Mouse (Mus musculus) retina, adult 2 months (tissue): ENCODE data around the gene Kmt2e.

ENCODE experiments used
- DNase-seq: peaks from one replicate; pipeline ENCODE4 v3.0.0-alpha.2; 2012; ENCODE audit warnings: low read depth, low spot score

Gene Kmt2e

DNA sequence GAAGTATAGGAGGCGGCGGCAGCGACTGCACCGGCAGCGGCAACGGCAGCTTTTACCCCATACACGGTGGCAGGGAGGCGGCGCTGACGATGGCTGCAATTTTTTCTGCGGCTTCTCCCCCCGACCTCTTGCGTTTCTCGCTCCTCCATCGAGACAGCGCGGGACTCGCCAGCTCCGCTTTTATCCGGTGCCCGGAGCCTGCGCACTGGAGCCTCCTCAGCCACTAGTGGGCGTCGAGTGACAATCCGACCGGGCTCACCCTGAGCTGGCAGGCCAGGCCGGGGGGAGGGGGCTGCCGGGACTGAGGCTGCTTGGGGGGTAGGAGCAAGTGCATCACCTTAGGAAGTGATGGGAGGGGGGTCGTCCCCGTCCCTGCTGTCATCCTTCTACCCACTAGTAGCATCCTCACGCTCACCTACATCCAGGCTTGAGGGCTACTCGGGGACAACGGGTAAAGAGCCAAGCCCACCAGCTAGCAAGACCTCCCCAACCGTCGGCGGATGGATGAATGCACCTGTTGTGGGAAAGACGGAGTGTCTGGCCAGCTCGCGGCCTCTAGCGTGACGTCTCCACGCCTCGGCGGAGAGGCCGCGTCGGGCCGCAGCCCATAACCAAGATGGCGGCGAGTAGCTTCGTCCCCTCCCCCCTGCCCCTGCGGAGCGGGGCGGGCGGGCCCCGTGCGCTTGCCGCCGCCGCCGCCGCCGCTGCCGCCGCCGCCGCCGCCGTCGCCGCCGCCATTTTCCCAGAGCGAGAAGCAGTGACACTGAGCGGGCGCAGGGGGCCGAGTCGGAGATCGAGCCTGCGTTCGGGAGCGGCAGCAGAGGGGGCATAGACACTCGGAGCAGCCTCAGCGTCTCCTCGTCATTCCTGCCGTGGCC lies at the start of gene Kmt2e:
TSS of gene Kmt2e (plus strand) at position 722 of the 878 bp plus-strand sequence.
- DNase-seq: peak; percentile 81

GRCm38 (mm10) chr5:23385136-23385535 lies 49.1 kb upstream of the Kmt2e start:
- DNase-seq: no peak

DNA sequence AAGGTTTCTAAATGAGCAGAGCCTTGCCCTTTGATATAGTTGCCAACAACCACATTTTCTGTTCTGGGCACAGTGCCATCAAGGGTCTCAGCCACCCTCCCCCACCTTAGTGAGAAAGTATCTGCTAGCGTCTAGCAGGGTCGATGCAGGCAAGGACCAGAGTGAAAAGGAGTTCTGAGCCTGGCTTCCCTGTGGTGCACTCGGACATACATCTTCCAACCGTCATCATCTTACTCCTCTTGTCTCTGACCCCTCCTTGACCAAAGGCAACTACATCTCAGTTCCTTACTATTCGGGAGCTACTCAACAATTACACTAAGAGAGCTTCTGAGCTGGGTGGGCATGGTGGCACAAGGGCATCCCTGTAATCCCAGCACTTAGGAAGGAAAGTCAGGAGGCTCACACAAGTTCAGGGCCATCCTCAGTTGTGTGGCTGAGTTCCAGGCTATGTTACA lies 48.5 kb upstream of the Kmt2e start:
- DNase-seq: no peak

- no peak for DNase-seq
Measured at GRCm38 (mm10) chr5:23386562-23387312, 47.5 kb upstream of the Kmt2e start.

GRCm38 (mm10) chr5:23387313-23387666 lies 47.0 kb upstream of the Kmt2e start:
- DNase-seq: no peak

GRCm38 (mm10) chr5:23388091-23388490 lies 46.1 kb upstream of the Kmt2e start:
- no peak for DNase-seq

DNA sequence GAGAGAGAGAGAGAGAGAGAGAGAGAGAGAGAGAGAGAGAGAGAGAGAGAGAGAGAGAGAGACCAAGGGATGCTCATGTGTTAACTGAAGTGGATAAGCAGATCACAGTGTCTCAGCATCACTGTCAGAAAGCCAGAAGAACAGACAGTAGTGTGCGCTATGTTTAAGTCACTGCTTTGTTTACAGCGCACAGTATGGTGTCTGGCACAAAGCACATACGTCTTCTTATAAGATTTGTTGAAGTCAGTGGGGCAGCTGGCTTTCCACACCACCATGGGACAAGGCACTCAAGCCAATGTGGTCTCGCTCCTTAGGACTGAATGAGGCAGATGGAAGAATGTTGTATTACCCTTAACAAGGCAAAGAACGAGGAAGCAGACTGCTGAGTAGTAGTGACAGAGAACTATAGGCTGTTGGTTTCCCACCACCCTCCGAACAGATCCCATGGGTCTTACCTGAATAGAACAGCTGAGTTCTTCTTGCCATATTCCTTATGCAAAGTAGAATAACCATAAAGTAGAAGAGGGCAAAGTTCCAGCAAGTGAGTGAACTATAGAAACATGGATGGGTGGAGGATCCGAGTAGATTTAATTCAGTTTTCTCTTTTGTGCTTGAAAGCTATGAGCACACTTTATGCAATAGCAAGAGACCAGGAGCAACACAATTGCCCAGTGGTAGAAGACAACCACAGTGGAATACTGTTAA lies 44.5 kb upstream of the Kmt2e start:
- no peak for DNase-seq

GRCm38 (mm10) chr5:23391714-23392113 lies 42.5 kb upstream of the Kmt2e start:
- DNase-seq: no peak

GRCm38 (mm10) chr5:23393870-23394269 lies 40.4 kb upstream of the Kmt2e start:
- no peak for DNase-seq

GRCm38 (mm10) chr5:23394366-23395145 lies 39.7 kb upstream of the Kmt2e start:
- DNase-seq: no peak

GRCm38 (mm10) chr5:23395721-23396120 lies 38.5 kb upstream of the Kmt2e start:
- DNase-seq: no peak

- DNase-seq: no peak
Measured at GRCm38 (mm10) chr5:23396756-23397155, 37.5 kb upstream of the Kmt2e start.

GRCm38 (mm10) chr5:23400156-23400555 lies 34.1 kb upstream of the Kmt2e start:
- no peak for DNase-seq

DNA sequence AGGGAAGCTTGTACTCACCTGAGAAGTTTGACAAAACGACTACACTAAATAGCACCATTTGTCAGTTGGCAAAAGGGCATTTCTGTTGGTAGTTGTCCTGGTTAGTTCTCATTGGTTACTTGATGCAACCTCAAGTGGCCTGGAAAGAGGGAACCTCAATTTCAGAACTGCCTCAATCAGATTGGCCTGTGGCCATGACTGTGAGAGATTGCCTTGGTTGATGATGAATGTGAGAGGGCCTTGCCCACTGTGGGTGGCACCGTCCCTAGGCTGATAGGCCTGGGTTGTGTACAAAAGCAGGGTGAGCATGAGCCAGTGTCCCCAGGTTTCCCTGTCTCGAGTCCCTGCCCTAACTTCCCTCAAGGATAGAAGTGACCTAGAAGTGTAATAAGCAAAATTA lies 33.4 kb upstream of the Kmt2e start:
- no peak for DNase-seq

- no peak for DNase-seq
Measured at GRCm38 (mm10) chr5:23401368-23401767, 32.9 kb upstream of the Kmt2e start.

DNA sequence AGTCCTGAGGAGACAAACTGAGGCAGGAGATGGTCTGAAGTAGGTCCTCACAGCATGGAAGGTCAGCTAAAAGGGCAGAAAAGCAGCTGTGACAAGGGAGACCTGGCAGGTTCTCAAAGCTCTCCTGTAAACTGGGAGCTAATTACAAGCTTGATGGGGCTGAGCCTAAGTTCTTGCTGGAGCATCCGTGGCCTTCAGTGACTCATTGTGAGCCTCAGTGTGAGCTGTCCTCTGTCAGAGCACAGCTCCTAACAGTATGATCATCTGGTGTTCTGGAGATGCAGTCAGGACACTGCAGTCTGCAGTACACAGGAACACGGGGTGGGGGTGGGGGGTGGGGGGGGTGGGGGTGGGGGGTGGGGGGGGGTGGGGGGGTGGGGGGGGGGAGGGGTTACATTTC lies 32.2 kb upstream of the Kmt2e start:
- no peak for DNase-seq

DNA sequence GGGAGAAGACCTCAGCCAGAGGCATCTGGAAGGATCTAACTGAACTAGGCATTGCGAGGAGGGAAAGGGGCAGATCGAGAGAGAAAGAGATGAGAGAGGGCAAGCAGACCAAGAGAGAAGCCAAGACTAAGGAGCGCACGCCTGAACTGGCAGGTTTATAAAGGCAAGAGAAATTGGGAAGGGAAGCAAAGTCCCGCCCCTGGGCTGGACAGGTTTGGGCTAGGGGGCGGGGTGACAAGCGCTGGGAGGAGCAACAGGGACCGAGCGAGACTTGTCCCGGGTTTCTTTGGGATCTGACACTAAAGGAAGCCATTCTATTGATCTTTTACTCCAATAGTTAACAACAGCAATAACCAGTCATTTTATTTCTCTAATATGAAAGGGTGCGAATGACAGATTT lies 31.1 kb upstream of the Kmt2e start:
- DNase-seq: no peak

DNA sequence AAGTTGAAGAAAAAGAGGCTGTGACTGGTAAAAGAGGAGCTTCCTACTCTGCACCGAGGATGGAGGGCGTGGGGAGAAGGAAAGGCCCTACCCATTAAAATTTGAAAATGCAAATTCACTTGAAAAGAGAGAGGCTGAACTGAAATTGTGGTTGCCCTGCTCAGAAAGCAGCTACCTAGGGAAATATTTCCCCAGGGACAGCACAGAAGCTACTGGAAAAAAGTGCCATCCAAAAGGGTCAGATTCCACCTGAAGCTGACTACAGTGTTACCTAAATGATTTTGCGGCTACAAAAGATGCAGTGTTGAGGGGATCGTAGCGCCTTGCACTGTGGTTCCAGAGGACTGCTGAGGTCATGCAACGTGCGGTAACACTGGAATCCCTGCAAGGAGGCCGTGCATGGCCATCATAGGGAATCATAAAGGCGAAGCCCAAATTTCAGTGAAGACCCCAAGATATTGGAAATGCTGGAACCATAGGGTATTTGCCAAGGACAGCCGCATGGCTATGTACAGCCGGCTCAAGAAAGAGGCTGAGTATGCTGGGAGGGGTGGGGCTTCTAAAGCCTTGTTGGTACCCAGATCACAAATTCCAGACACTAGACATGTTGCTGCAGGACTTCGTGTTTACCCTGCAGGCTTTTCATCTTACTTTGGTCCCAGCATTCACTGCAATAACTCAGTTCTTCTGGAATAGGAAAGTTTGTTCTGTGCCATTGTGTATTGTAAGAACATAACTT lies 28.4 kb upstream of the Kmt2e start:
- no peak for DNase-seq

DNA sequence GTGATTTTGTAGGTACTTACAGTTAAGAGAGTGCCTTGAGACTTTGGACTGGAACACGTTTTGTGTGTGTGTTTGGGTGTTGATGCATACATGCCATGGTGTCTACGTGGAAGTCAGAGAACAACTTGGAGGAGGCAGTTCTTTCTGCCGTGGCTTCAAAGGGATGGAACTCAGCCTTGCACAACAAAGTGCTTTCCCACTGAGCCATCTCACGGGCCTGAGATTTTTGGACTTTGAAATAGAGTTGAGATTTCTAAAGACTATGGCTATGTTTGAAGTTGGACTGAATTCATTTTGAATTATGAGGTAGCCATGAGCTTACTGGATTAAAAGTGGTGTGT lies 27.9 kb upstream of the Kmt2e start:
- DNase-seq: no peak

- DNase-seq: no peak
Measured at GRCm38 (mm10) chr5:23408106-23408505, 26.1 kb upstream of the Kmt2e start.
